Mouse (Mus musculus) limb, embryonic 13.5 days (tissue): ENCODE measurements around the gene Kif22. TPM values are rescaled to one million over a fixed set of nuclear protein-coding genes. Genes with fewer than 3 reads are reported as not detected.

Experiments
- ATAC-seq: fragments of 200-750 bp; cut with Nextera tagmentation; 2 replicates; pipeline ENCODE4 v1.8.0; 2017; ENCODE audit warnings: low read depth, moderate number of reproducible peaks, moderate TSS enrichment; ENCODE audit not compliant: low FRiP score
- H3K27ac ChIP-seq: fragments of 300-500 bp; sonication (generic); 2 replicates; pipeline ENCODE4 v1.5.1; 2015; ENCODE audit warnings: inconsistent platforms, mild to moderate bottlenecking, moderate library complexity
- H3K27me3 ChIP-seq: fragments of 300-500 bp; sonication (generic); 2 replicates; pipeline ENCODE4 v1.6.1; 2015; ENCODE audit warnings: mild to moderate bottlenecking, inconsistent platforms
- H3K36me3 ChIP-seq: fragments of 300-500 bp; sonication (generic); 2 replicates; pipeline ENCODE4 v1.6.1; 2015; ENCODE audit warnings: inconsistent platforms, mild to moderate bottlenecking, moderate library complexity
- H3K4me1 ChIP-seq: fragments of 300-500 bp; sonication (generic); 2 replicates; pipeline ENCODE4 v1.6.1; 2015; ENCODE audit warnings: inconsistent platforms
- H3K4me2 ChIP-seq: fragments of 300-500 bp; sonication (generic); replicated peaks from 2 replicates; pipeline ENCODE4 v1.6.1; 2015; ENCODE audit warnings: inconsistent platforms, mild to moderate bottlenecking, moderate library complexity
- H3K4me3 ChIP-seq: fragments of 300-500 bp; sonication (generic); 2 replicates; pipeline ENCODE4 v1.5.1; 2015; ENCODE audit warnings: moderate library complexity, mild to moderate bottlenecking, inconsistent platforms
- H3K9ac ChIP-seq: fragments of 300-500 bp; sonication (generic); 2 replicates; pipeline ENCODE4 v1.6.1; 2015; ENCODE audit warnings: mild to moderate bottlenecking, inconsistent platforms
- H3K9me3 ChIP-seq: fragments of 300-500 bp; sonication (generic); 2 replicates; pipeline ENCODE4 v1.6.1; 2016; ENCODE audit warnings: inconsistent platforms
- WGBS: fragments of 180-500 bp; shearing (Covaris S2); methylation state at CpG from one replicate; pipeline ENCODE4 v1.1.7; 2015; 5-methylcytosine and 5-hydroxymethylcytosine counted together
- microRNA-seq: library from miRNA; unstranded; fragments of <30 nt; microRNA quantifications from one replicate; pipeline ENCODE4, GENCODE M21; 2016
- polyA plus RNA-seq: library from polyadenylated mRNA; unstranded; fragments of >200 nt; fragmentation: Nextera tagmentation; extraction: Ambion mirVana; gene quantifications from 2 replicates; pipeline ENCODE4 v1.2.1, GENCODE M21; 2015

Kif22 gene
- polyA plus RNA-seq, 1 experiment from 2014 or later, result 118 TPM

DNA sequence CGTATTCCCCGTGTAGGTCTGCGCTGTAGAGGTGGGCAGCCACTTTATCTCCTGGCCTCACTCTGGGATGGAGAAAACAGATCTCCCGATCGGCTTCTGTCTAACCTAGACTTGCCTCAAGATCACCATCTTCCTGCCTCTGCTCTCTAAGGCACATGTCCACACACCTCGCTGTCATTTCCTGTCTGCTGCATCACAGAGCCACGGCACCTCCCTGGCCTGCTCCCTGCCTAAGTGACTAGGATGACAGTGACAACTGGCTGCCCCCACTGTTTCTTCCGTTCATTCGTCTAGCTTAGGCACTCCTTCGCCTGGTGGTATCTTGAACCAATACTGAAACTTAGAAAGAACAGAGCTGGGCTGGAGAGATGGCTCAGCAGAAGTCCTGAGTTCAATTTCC, 42.7 kb downstream of the Kif22 start:
- Histone ChIP-seq H3K9ac (no peak overlapping the region), H3K4me1 (no peaks in the 10 kb centered on the region), H3K27me3 (no peaks in the 10 kb centered on the region), H3K36me3 (peaks cover 3% of the 10 kb centered on the region; the same call in 1 of the 2 replicates), H3K4me2 (no peak overlapping the region), H3K9me3 (peaks cover 4% of the 10 kb centered on the region; the same call in 1 of the 2 replicates), H3K27ac (no peak overlapping the region), H3K4me3 (no peak overlapping the region)
- 80% methylated on average over 10 of the region's 10 CpGs for WGBS
- ATAC-seq, result no peak

DNA sequence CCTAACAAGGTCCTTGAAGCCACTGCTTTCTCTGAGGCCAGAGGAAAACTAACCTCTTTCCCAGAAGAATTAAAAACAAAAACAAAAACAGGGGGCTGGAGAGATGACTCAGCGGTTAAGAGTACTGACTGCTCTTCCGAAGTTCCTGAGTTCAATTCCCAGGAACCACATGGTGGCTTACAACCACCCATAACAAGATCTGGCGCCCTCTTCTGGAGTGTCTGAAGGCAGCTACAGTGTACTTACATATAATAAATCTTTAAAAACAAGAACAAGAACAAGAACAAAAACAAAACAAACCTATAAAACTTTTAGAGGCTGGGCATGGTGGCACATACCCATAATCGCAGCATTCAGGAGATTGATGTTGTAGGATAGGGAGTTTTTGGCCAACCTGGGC, 45.8 kb downstream of the Kif22 start:
- 78% methylated on average over 4 of the region's 4 CpGs for WGBS
- peaks cover 4% of the 10 kb centered on the region; the same call in 1 of the 2 replicates for H3K9me3 ChIP-seq
- no peaks in the 10 kb centered on the region for H3K27me3 ChIP-seq
- no peaks in the 10 kb centered on the region for H3K4me1 ChIP-seq
- no peak overlapping the region for H3K27ac ChIP-seq
- H3K4me2 ChIP-seq, result no peak overlapping the region
- no peak overlapping the region for H3K4me3 ChIP-seq
- peaks cover 3% of the 10 kb centered on the region; the same call in 1 of the 2 replicates for H3K36me3 ChIP-seq
- ATAC-seq, result no peak
- H3K9ac ChIP-seq, result no peak overlapping the region

DNA sequence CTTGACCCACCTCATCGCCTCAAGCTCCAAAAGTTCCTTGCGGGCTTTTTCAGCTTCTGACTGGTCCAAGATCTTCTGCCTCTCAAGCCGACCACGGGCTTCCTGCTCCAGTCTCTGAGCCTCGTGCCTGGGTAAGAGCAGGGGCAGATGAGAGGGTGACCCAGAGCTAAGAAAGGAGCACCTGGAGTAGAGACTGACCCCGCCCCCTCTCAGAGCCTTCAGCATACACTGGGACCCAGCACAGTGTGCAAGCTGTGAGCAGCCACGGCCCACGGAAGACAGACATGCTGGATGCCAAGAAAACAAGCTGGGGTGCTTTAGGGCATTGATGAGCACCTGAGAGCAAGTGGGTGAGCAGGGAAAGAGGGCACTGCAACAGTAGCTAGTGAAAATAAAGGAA, 53.5 kb downstream of the Kif22 start:
- H3K9me3 ChIP-seq, result no peaks in the 10 kb centered on the region
- H3K9ac ChIP-seq, result no peak overlapping the region
- 0 out of 2 replicates have a peak, but pooled peaks cover 4% of the 10 kb centered on the region for H3K4me1 ChIP-seq
- H3K27me3 ChIP-seq, result no peaks in the 10 kb centered on the region
- no peak for ATAC-seq
- H3K27ac ChIP-seq, result no peak overlapping the region
- no peak overlapping the region for H3K4me3 ChIP-seq
- no peaks in the 10 kb centered on the region for H3K36me3 ChIP-seq
- no peak overlapping the region for H3K4me2 ChIP-seq
- WGBS, result 69% methylated on average over 8 of the region's 8 CpGs

DNA sequence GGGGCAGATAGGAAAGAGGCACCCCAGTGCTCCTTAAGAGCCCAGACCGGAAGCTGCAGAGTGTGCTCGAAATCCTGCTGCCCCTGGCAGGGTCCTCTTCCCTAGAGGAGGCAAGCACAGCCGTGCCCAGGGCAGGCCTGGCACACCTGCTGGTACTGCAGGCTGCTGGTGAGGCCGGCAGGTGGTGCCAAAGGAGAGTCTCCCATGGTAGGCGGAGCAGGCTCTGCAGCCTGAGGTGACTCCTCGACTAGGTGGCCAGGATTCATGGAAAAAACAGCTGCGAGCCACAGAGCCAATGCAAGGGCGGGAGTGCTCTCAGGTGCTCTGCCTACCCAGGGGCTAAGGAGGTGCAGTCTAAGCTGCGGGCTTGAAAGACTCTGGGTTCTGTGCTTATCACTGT, 56.0 kb downstream of the Kif22 start:
- no peak overlapping the region for H3K9ac ChIP-seq
- H3K4me1 ChIP-seq, result 0 out of 2 replicates have a peak, but pooled peaks cover 4% of the 10 kb centered on the region
- no peak overlapping the region for H3K27ac ChIP-seq
- H3K27me3 ChIP-seq, result no peaks in the 10 kb centered on the region
- H3K4me3 ChIP-seq, result no peak overlapping the region
- WGBS, result 36% methylated on average over 9 of the region's 9 CpGs
- peak; percentile 57; the same call in 1 of the 2 replicates for ATAC-seq
- H3K4me2 ChIP-seq, result no peak overlapping the region
- peaks cover 8% of the 10 kb centered on the region for H3K36me3 ChIP-seq
- H3K9me3 ChIP-seq, result no peaks in the 10 kb centered on the region

DNA sequence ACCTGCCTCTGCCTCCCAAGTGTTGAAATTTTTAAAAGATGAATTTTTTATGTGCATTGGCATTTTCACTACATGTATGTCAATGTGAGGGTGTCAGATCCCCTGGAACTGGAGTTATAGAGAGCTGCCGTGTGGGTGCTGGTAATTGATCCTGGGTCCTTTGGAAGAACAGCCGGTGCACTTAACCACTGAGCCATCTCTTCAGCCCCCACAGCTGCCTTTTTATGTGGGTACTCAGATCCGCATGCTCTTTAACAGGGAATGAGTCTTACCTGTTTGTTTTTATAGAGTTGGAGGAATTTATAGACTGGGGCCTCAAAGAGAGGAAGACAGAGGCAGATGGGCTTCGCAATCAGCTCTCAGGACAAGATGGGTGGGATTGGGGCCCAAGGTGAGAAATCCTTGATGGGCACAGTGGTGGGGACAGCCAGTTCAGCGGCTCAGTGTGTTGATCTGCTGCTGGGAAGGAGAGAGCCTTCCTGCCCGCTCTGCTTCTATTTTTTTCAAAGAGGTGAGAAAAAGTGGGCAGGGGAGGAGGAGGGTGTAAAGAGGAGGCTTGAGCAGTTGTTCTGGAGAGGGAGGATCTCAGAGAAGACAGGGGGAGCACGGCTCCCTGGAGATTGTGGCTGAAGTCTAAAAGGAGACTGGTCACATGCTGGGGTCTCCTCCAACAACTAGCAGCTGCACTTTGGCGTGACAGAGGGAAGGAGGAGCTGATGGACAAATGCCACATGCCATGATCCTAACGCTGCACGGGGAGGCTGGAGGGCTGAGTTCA, 57.4 kb downstream of the Kif22 start:
- ATAC-seq, result no peak
- Histone ChIP-seq H3K9ac (0 out of 2 replicates have a peak overlapping the region, but pooled peaks have one; percentile 13), H3K4me1 (0 out of 2 replicates have a peak, but pooled peaks cover 4% of the 10 kb centered on the region), H3K9me3 (no peaks in the 10 kb centered on the region), H3K27me3 (no peaks in the 10 kb centered on the region), H3K27ac (no peak overlapping the region), H3K4me2 (no peak overlapping the region), H3K36me3 (peaks cover 21% of the 10 kb centered on the region), H3K4me3 (no peak overlapping the region)
- WGBS, result 31% methylated on average over 10 of the region's 10 CpGs

DNA sequence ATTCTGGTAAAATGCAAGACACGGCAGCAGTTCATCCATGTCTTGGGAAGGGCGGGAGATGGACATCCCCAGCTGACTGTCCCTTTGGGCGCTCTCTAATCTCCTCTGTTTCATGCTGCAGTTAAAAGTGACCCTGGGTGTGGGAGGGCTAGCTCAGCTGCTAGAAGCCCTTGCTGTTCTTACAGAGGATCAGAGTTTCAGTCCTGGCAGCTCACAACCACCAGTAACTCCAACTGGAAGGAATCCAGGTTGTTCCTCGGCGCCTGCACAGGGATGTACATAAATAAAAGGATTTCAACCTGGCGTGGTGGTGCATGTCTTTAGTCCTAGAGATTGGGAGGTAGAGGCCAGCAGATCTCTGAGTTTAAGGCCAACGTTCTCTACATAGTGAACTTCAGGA, 59.2 kb downstream of the Kif22 start:
- no peak for ATAC-seq
- Histone ChIP-seq H3K9ac (no peak overlapping the region), H3K4me1 (0 out of 2 replicates have a peak, but pooled peaks cover 4% of the 10 kb centered on the region), H3K36me3 (peaks cover 39% of the 10 kb centered on the region), H3K27me3 (no peaks in the 10 kb centered on the region), H3K9me3 (no peaks in the 10 kb centered on the region), H3K27ac (no peak overlapping the region), H3K4me2 (no peak overlapping the region), H3K4me3 (no peak overlapping the region)
- 79% methylated on average over 7 of the region's 7 CpGs for WGBS

DNA sequence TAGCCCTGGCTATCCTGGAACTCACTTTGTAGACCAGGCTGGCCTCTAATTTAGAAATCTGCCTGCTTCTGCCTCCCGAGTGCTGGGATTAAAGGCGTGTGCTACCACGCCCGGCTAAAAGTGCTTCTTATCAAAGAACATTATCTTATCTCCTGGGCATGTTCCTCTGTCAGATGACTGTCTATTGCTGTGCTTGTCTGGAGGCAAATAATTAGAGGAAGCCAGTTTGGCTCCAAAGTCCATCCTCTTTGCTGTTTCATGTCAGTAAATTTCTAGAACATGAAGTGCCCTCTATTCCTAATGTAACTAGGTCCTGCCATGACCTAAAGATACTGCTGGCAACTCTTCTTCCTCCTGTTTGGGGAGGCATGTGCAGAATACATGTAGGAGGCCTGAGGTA, 60.2 kb downstream of the Kif22 start:
- 88% methylated on average over 4 of the region's 4 CpGs for WGBS

DNA sequence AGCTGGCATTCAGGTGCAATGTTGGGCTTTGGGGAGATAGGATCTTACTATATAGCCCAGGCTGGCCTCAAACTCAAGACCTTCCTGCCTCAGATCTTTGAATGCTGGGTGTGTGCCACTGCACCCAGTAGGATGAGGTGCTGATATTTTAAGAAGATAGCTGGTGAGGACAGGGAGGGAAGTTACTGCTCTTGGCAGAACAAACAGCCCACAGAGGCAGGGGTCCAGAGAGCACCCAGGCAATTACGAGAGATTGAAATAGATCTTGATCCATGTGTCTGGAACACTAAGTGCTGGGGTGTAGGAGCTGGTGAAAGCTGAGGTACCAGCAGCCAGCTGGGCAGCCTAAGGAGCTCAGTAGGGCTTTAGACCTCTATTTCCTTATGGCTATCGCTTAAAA, 60.7 kb downstream of the Kif22 start:
- WGBS, result 94% methylated on average over 2 of the region's 2 CpGs
- Histone ChIP-seq H3K9ac (no peak overlapping the region), H3K36me3 (peaks cover 41% of the 10 kb centered on the region), H3K9me3 (no peaks in the 10 kb centered on the region), H3K4me3 (no peak overlapping the region), H3K27ac (no peak overlapping the region), H3K4me2 (no peak overlapping the region), H3K27me3 (no peaks in the 10 kb centered on the region), H3K4me1 (peaks cover 15% of the 10 kb centered on the region)
- no peak for ATAC-seq

More for the DNA sequence above, 60.2 kb downstream of the Kif22 start:
- no peak for ATAC-seq
- no peaks in the 10 kb centered on the region for H3K27me3 ChIP-seq
- H3K4me2 ChIP-seq, result no peak overlapping the region
- H3K27ac ChIP-seq, result no peak overlapping the region
- H3K4me3 ChIP-seq, result no peak overlapping the region
- peaks cover 41% of the 10 kb centered on the region for H3K36me3 ChIP-seq
- no peak overlapping the region for H3K9ac ChIP-seq
- peaks cover 12% of the 10 kb centered on the region for H3K4me1 ChIP-seq
- no peaks in the 10 kb centered on the region for H3K9me3 ChIP-seq

DNA sequence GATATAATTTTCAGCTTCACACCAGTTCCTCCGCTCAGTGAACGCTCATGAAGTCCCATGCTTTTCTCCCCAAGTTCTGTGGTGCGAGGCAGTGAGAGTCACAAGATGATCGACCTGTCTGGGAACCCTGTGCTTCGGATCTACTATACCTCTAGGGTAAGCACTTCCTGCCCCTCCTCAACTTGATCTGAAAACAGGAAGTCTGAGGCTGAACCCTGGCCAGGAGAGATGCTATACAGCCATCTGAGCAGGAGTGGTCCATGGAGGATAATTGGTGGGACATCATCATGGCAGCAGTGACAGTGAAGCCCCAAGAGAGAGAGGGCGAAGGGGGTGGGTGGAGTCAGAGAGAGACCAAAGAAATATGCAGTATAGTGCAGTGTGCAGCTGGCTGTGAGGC, 63.4 kb downstream of the Kif22 start:
- H3K9me3 ChIP-seq, result no peaks in the 10 kb centered on the region
- H3K4me1 ChIP-seq, result peaks cover 15% of the 10 kb centered on the region
- no peak overlapping the region for H3K9ac ChIP-seq
- no peak for ATAC-seq
- H3K27me3 ChIP-seq, result no peaks in the 10 kb centered on the region
- no peak overlapping the region for H3K4me2 ChIP-seq
- H3K27ac ChIP-seq, result no peak overlapping the region
- H3K36me3 ChIP-seq, result peaks cover 41% of the 10 kb centered on the region
- WGBS, result 95% methylated on average over 6 of the region's 6 CpGs
- no peak overlapping the region for H3K4me3 ChIP-seq

Small RNA genes lying within 50 kb of the gene (microRNA-seq; reads per million reads assigned to microRNA genes)
- not detected for gene Gm44343

Other genes starting within 250 kb of the Kif22 start
- 287 and 322 TPM in 2 replicates for gene Ppp4c, start 250.0 kb downstream of the Kif22 start, polyA plus RNA-seq
- gene Fam57b, start 244.8 kb downstream of the Kif22 start, polyA plus RNA-seq, result 0.18 and 0.52 TPM in 2 replicates
- gene 4930451I11Rik, start 210.8 kb downstream of the Kif22 start, polyA plus RNA-seq, result not detected in 2 replicates
- 1.5 and 1.9 TPM in 2 replicates for gene Doc2a, start 195.1 kb downstream of the Kif22 start, polyA plus RNA-seq
- gene Hirip3, start 180.5 kb downstream of the Kif22 start, polyA plus RNA-seq, result 39.8 and 48.3 TPM in 2 replicates
- 96.8 and 108 TPM in 2 replicates for gene Ino80e, start 180.1 kb downstream of the Kif22 start, polyA plus RNA-seq
- 54.4 and 57.2 TPM in 2 replicates for gene Taok2, start 157.8 kb downstream of the Kif22 start, polyA plus RNA-seq
- 24.5 and 27.0 TPM in 2 replicates for gene Tmem219, start 119.6 kb downstream of the Kif22 start, polyA plus RNA-seq
- 16.9 and 17.2 TPM in 2 replicates for gene Kctd13, start 113.6 kb downstream of the Kif22 start, polyA plus RNA-seq
- 0.20 TPM in 1 of 2 replicates, not detected in the other for gene Asphd1, start 92.9 kb downstream of the Kif22 start, polyA plus RNA-seq
- 0.33 and 0.66 TPM in 2 replicates for gene Sez6l2, start 91.9 kb downstream of the Kif22 start, polyA plus RNA-seq
- 97.1 and 105 TPM in 2 replicates for gene Cdipt, start 66.6 kb downstream of the Kif22 start, polyA plus RNA-seq
- 0.65 and 1.9 TPM in 2 replicates for gene Cdiptos, start 66.4 kb downstream of the Kif22 start, polyA plus RNA-seq
- gene Mvp, start 27.9 kb downstream of the Kif22 start, polyA plus RNA-seq, result 5.5 and 5.6 TPM in 2 replicates
- 0.31 TPM in 1 of 2 replicates, not detected in the other for gene Pagr1b, start 26.0 kb downstream of the Kif22 start, polyA plus RNA-seq
- 48.2 and 70.2 TPM in 2 replicates for gene Pagr1a, start 25.1 kb downstream of the Kif22 start, polyA plus RNA-seq
- gene Gm42742, start 21.4 kb downstream of the Kif22 start, polyA plus RNA-seq, result 52.2 and 64.8 TPM in 2 replicates
- 6.9 and 10.4 TPM in 2 replicates for gene Prrt2, start 21.3 kb downstream of the Kif22 start, polyA plus RNA-seq
- 61.9 and 64.6 TPM in 2 replicates for gene Maz, start 15.4 kb downstream of the Kif22 start, polyA plus RNA-seq
- gene Zg16, start 44.9 kb upstream of the Kif22 start, polyA plus RNA-seq, result not detected in 2 replicates
- 2.6 and 2.7 TPM in 2 replicates for gene AI467606, start 48.9 kb upstream of the Kif22 start, polyA plus RNA-seq
- gene Qprt, start 79.8 kb upstream of the Kif22 start, polyA plus RNA-seq, result 3.1 and 3.4 TPM in 2 replicates
- gene Spn, start 95.4 kb upstream of the Kif22 start, polyA plus RNA-seq, result 0.25 and 0.34 TPM in 2 replicates
- 72.2 and 72.4 TPM in 2 replicates for gene Cd2bp2, start 153.6 kb upstream of the Kif22 start, polyA plus RNA-seq
- gene Tbc1d10b, start 166.0 kb upstream of the Kif22 start, polyA plus RNA-seq, result 31.7 and 34.8 TPM in 2 replicates
- gene Mylpf, start 166.4 kb upstream of the Kif22 start, polyA plus RNA-seq, result 350 and 353 TPM in 2 replicates
- gene Zfp553, start 190.6 kb upstream of the Kif22 start, polyA plus RNA-seq, result 51.8 and 52.1 TPM in 2 replicates
- gene Sept1, start 190.7 kb upstream of the Kif22 start, polyA plus RNA-seq, result 23.5 and 27.9 TPM in 2 replicates
- 75.1 and 82.7 TPM in 2 replicates for gene Zfp771, start 201.8 kb upstream of the Kif22 start, polyA plus RNA-seq
- 172 and 176 TPM in 2 replicates for gene Dctpp1, start 218.2 kb upstream of the Kif22 start, polyA plus RNA-seq
- 69.4 and 72.8 TPM in 2 replicates for gene Sephs2, start 231.6 kb upstream of the Kif22 start, polyA plus RNA-seq